Mouse (Mus musculus) embryo, embryonic 11.5 days (tissue): ENCODE results near the gene Sec14l4.

Source experiments
- DNase-seq: peaks from one replicate; pipeline ENCODE4 v3.0.0-alpha.2; 2012; ENCODE audit warnings: low read depth, low spot score

Sec14l4 gene

GRCm38 (mm10) chr11:4027561-4028334 lies 3.5 kb upstream of the Sec14l4 start:
- DNase-seq: no peak

- no peak for DNase-seq
Observed at GRCm38 (mm10) chr11:4029343-4029742, 1.9 kb upstream of the Sec14l4 start.

DNA sequence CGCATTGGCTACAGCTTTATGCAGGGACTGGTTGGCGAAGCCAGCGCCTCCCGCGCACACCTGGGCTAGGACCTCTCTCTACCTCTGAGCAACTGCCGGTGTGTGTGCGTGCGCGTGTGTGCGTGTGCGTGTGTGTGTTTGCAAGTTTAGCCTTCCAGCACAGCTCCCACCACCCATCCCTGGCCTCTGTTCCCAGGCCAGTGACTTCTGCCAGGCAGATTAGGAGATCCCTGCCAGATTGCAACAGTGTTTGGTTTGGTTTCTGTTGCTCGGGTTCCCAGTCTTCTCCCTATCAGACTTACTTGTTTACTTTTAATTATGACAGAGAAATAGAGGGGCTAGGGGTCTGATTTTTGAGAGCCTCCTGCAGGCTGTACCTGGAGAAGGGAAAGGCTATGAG lies 699 bp downstream of the Sec14l4 start:
- DNase-seq: no peak

DNA sequence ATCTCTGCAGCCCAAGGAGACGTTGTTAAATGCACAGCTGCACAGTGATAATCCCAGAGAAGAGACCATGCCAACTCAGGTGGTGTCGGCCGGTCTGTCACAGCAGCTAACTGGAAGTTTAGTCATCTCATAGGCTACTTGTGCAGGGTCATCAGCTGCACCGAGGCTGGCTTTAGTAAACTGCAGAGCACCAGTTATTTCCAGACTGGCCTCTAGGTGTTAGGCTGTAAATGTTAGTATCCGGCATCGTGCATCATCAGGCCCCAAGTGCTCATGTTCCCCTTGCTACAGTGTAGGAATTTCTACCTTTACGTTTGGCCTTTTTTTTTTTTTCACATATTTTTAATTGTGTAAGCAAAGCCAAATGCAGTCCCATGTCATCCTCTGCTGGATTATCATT lies 2.2 kb downstream of the Sec14l4 start:
- DNase-seq: no peak

DNA sequence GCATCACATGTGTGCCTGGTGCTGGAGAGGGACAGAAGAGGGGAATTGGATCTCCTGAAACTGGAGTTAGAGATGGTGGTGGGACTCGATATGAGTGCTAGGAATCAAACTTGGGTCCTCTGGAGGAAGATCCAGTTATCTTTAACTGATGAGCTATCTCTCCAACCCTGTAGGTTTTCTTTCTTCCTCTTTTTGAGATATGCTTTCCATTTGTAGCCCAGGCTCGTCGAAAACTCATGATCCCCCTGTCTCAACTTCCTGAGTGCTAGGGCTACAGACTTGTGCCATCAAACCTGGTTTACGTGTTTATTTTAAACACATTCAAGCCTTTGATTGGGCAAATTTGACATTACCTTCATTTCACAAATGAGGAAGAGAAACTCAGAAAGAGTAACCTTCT lies 2.9 kb downstream of the Sec14l4 start:
- no peak for DNase-seq

GRCm38 (mm10) chr11:4035116-4035892 lies 4.0 kb downstream of the Sec14l4 start:
- no peak for DNase-seq

GRCm38 (mm10) chr11:4035916-4036315 lies 4.7 kb downstream of the Sec14l4 start:
- DNase-seq: no peak

DNA sequence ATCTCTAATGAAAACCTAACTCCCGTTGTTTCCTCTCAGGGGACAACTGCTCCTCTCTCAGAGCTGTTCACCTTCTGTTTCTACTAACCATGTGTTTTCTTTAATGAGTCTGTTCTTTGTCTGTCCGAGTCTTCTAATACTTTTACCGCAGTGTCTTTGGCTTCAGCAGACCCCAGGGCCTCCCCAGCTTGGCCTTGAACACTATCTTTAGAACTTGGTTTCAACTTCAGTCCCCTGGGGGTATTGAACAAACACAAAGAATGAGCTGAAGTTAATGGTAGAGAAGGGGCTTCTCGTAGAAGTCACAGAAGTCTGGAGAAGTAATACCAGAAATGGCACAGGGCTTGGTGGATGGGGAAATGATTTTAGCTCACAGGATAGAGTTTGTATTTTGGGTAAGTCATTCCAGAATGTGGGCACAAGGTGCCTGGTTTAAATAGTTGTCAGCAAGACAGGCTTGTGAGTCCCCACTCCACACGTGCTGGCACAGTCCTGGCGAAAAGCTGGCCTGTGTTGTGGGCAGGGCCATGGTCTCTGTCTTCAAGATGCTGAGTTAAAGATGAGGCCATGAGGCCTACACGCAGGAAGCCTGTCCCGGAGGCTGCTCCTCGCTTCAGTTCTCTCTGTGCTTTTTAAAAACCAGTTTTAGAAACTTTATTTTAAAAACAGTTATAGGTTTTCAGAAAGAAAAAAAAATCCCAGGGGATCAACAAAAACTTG lies 5.3 kb downstream of the Sec14l4 start:
- no peak for DNase-seq

DNA sequence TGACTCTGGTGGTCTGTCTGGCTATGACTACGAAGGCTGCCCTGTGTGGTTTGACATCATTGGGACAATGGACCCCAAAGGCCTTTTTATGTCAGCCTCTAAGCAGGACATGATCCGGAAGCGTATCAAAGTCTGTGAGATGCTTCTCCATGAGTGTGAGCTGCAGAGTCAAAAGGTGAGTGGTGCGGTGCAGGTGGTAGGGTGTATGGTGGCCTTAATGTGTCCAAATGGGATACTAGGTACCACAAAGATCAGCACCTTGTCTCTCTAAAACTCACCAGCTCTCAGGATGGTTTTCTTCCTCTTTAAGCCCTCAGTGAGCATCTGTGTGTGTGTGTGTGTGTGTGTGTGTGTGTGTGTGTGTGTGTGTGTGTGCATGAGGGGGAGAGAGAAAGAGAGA lies 8.7 kb downstream of the Sec14l4 start:
- DNase-seq: no peak

DNA sequence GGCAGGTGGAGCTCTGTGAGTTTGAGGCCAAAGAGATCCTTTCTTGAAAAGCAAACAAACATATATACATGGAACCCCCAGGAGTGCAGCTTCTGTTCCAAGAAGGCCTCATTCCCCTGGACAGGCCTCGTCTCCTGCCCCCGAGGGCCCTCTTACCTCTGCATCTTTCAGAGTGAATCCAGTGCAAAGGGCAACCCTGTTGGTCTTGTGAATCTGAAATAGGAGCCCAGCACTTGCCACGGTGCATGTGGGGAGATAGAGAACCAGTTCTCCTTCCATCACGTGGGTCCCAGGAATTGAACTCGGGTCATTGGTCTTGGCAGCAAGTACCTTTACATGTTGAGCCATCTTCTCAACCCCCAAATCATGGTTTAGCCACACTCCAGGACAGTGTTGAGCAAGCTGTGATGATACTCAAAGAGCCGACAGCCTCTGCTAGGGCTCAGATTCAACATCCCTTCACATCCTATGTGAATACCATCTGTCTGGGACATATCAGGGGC lies 9.9 kb downstream of the Sec14l4 start:
- DNase-seq: no peak

DNA sequence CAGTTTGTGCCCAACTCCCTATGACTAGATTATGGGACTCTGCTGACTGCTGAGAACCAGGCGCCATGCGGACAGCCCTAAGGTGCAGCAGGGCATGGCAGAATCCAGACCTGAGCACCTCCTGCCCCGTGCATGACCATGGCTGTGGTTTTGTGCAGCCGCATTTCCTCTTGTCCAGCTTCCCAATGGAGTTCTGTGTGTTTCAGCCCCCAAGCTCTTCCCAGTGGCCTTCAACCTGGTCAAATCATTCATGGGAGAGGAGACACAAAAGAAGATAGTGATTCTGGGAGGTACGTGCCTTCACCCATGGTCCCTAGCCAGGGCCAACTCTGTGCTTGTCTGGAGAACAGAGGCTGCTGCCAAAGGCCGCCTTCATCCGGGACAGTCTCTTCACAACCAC lies 11.8 kb downstream of the Sec14l4 start:
- no peak for DNase-seq

GRCm38 (mm10) chr11:4046526-4046925 lies 15.3 kb downstream of the Sec14l4 start:
- no peak for DNase-seq

DNA sequence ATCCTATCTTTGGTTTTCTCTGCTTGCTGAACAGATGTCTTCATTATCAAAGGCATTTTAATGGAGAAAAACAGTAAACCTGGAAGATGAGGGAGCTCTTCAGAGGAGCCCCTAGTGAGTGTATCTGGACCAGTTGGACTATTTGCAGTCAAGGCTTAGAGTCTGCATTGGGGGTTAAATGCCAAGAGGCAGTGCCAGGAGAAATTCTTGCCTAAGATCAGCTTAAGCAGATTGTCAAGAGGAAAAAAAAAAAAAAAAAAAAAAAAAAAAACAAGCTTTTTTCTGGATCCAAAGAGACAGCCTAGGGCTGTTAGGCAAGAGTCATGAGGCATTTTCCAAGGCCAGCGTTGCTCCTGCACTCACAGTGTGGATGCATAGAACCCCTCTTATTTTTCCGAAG lies 16.5 kb downstream of the Sec14l4 start:
- no peak for DNase-seq

- DNase-seq: no peak
Observed at GRCm38 (mm10) chr11:4048438-4048837, 17.2 kb downstream of the Sec14l4 start.

DNA sequence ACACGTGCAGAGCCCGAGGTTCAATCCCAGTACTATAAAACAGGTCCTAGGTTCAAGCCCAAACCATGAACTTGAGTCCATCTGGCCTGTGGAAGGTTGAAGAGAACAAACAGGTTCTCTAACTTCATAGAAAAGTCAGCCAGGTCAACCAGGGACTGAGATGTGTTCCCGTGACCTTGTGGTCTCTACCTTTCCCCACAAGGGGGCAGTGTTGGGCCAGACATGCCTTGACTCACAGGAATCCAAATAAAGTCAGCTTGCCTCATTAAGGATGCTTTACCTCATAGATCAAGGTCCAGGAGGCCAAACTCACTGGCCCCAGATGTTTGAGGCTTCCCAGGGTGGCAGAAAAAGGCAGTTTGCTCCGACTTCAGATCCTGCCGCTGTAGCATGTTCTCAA lies 22.3 kb downstream of the Sec14l4 start:
- peak; percentile 65 for DNase-seq

DNA sequence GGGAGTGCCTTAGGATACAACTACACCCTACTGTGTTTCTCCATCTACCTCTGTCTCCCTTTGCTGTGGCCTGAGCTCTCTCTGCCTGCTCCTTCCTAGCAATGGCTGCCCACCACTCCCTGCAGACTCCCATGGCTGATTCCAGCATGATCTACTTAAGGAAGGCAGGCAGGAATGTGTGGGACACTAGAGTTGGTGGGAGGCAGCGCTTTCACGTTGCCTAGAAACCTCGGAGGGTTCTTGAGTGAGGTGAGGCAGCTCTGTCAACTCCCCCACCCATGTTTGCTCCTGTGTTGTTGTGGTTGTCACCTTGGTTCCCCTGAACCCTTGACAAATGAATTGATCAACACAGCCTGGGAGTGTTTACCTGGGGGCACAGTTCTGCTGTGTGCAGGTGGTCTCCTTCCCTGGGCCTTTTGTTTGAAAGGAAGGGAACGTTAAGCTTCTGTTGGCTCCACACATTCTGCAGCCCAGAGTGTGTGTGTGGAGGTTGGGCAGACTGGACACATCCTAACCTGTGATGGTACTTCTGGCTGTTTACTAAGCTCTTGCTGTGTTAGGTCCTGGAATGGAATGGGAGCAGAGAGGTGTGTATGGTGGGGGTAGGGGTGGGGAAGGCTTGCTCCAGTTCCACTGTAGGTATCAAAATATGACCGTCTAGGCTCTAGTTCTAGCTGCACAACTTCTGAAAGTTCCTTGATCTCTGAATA lies 29.8 kb downstream of the Sec14l4 start:
- DNase-seq: no peak

DNA sequence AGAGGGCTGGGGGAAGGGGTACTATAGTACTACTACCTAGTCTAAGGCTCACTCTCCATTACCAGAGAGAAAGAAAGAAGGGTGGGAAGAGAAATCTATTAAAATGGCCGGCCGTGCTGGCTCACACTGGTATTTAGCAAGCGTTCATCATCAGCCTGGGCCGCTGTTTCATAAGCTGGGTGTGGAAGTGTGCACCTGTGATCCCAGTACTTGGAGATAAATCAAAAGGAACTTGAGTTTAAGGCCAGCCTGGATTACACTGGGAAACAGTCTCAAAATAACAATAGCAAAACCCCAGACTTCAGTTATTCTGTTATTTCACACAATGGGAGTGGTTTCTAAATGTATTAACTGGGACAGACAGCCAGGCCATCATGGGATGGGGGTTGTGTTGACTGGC lies 31.3 kb downstream of the Sec14l4 start:
- DNase-seq: no peak

- DNase-seq: no peak
Observed at GRCm38 (mm10) chr11:4062981-4063380, 31.7 kb downstream of the Sec14l4 start.

DNA sequence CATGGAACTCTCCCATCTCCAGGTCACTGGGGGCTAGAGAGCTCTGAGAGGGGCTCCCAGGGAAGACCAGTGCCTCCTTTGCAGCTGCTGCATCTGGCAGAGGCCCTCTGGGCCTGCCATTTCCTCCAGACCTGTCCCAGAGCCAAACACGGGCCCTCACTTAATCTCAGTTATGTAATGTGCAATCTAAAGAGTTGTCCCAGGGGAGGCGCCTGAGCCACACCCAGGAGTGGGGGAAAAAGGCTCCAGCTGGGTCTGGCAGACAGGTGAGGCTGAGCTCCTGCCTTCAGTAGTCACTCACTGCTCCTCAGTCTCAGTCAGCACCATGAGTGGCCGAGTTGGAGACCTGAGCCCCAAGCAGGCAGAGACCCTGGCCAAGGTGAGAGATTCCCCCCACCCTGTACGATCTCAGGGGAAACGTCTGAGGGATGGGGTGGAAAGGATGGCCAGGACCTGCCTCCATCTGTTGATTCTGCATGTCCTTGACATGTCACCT lies 33.4 kb downstream of the Sec14l4 start, which contains the start of gene Sec14l3:
Gene Sec14l3, plus strand, starts transcription at position 215 of the 496 bp plus-strand sequence.
- DNase-seq: no peak

GRCm38 (mm10) chr11:4069664-4070063 lies 38.4 kb downstream of the Sec14l4 start:
- no peak for DNase-seq

- peak; percentile 55 for DNase-seq
Observed at GRCm38 (mm10) chr11:4076633-4077032, 45.4 kb downstream of the Sec14l4 start.
